Mouse (Mus musculus): ENCODE results near the gene Mlxip.

Gene Mlxip

GRCm38 (mm10) chr5:123436071-123436779 lies 41.6 kb downstream of the Mlxip start:
- no peak for DNase-seq

- DNase-seq, result peak; percentile 51
Observed at GRCm38 (mm10) chr5:123436780-123437175, 42.2 kb downstream of the Mlxip start.

GRCm38 (mm10) chr5:123438381-123438780 lies 43.8 kb downstream of the Mlxip start:
- no peak for DNase-seq

GRCm38 (mm10) chr5:123439312-123439711 lies 44.7 kb downstream of the Mlxip start:
- no peak for DNase-seq

GRCm38 (mm10) chr5:123439941-123440340 lies 45.3 kb downstream of the Mlxip start:
- DNase-seq, result peak; percentile 34

- no peak for DNase-seq
Observed at GRCm38 (mm10) chr5:123440664-123441063, 46.1 kb downstream of the Mlxip start.

- DNase-seq, result no peak
Observed at GRCm38 (mm10) chr5:123442283-123442682, 47.7 kb downstream of the Mlxip start.

GRCm38 (mm10) chr5:123444069-123444468 lies 49.5 kb downstream of the Mlxip start:
- DNase-seq, result peak; percentile 68

GRCm38 (mm10) chr5:123444849-123445334 lies 50.3 kb downstream of the Mlxip start:
- DNase-seq, result no peak

- no peak for DNase-seq
Observed at GRCm38 (mm10) chr5:123451886-123452285, 57.3 kb downstream of the Mlxip start.

GRCm38 (mm10) chr5:123461420-123461819 lies 66.8 kb downstream of the Mlxip start:
- DNase-seq, result no peak

GRCm38 (mm10) chr5:123464638-123465037 lies 70.0 kb downstream of the Mlxip start:
- no peak for DNase-seq

- DNase-seq, result no peak
Observed at GRCm38 (mm10) chr5:123470784-123471400, 76.3 kb downstream of the Mlxip start.

GRCm38 (mm10) chr5:123473817-123474216 lies 79.2 kb downstream of the Mlxip start:
- no peak for DNase-seq

GRCm38 (mm10) chr5:123487659-123488395 lies 93.2 kb downstream of the Mlxip start:
- no peak for DNase-seq

GRCm38 (mm10) chr5:123489112-123489785 lies 94.7 kb downstream of the Mlxip start, which contains the start of the genes Lrrc43 and Il31:
TSS of gene Lrrc43 (plus strand) at chr5:123489305.
TSS of gene Il31 (minus strand) at chr5:123489489.
- no peak for DNase-seq

GRCm38 (mm10) chr5:123489935-123490334 lies 95.3 kb downstream of the Mlxip start:
- no peak for DNase-seq

GRCm38 (mm10) chr5:123499717-123500116 lies 105.1 kb downstream of the Mlxip start:
- peak; percentile 39 for DNase-seq

- DNase-seq, result no peak
Observed at GRCm38 (mm10) chr5:123501973-123502372, 107.4 kb downstream of the Mlxip start.

Measured in cerebellum, adult 11 months (tissue).